Mouse (Mus musculus): ENCODE measurements around the gene Usp24. TPM values are rescaled to one million over a fixed set of nuclear protein-coding genes. Genes with fewer than 3 reads are reported as not detected.

Usp24 gene
- 78.6 to 94.1 TPM (median 83.6 TPM) in 4 replicates for total RNA-seq (2023; ENCODE audit: inconsistent age)

GRCm38 (mm10) chr4:106315921-106316350 lies at the start of gene Usp24:
Gene Usp24 (plus strand): TSS chr4:106316213.

Other genes starting within 250 kb of the Usp24 start
- not detected in 4 replicates for gene Pcsk9, start 148.1 kb downstream of the Usp24 start, total RNA-seq (2023; ENCODE audit: inconsistent age)
- not detected in 4 replicates for gene Bsnd, start 176.1 kb downstream of the Usp24 start, total RNA-seq (2023; ENCODE audit: inconsistent age)
- gene Dhcr24, start 244.8 kb downstream of the Usp24 start, total RNA-seq (2023; ENCODE audit: inconsistent age): 3.1 to 4.6 TPM (median 4.1 TPM) in 4 replicates

Measured in B cell, adult (primary cell).